Mouse (Mus musculus) kidney, postnatal 0 days (tissue): ENCODE data around the gene Nr3c2. TPM values are rescaled to one million over a fixed set of nuclear protein-coding genes. Genes with fewer than 3 reads are reported as not detected.

Experiments used
- ATAC-seq: fragments of 200-750 bp; cut with Nextera tagmentation; replicated peaks from 2 replicates; pipeline ENCODE4 v1.8.0; 2017; ENCODE audit warnings: low read depth, moderate number of reproducible peaks, moderate TSS enrichment, moderate library complexity; ENCODE audit not compliant: low FRiP score
- DNase-seq: peaks from one replicate; pipeline ENCODE4 v3.0.0-alpha.2; 2016; ENCODE audit warnings: low spot score
- H3K27ac ChIP-seq: fragments of 300-500 bp; sonication (generic); 2 replicates; pipeline ENCODE4 v1.5.1; 2014; ENCODE audit warnings: mild to moderate bottlenecking
- H3K27me3 ChIP-seq: fragments of 300-500 bp; sonication (generic); 2 replicates; pipeline ENCODE4 v1.6.1; 2014; ENCODE audit warnings: low read length, mixed read lengths; ENCODE audit not compliant: insufficient read depth
- H3K36me3 ChIP-seq: fragments of 300-500 bp; sonication (generic); 2 replicates; pipeline ENCODE4 v1.6.1; 2014; ENCODE audit warnings: low read length, mixed read lengths; ENCODE audit not compliant: insufficient read depth
- H3K4me1 ChIP-seq: fragments of 300-500 bp; sonication (generic); replicated peaks from 2 replicates; pipeline ENCODE4 v1.6.1; 2014; ENCODE audit warnings: antibody characterized with exemption, low read length, mixed read lengths; ENCODE audit not compliant: insufficient read depth
- H3K4me2 ChIP-seq: fragments of 300-500 bp; sonication (generic); 2 replicates; pipeline ENCODE4 v1.6.1; 2014; ENCODE audit warnings: mild to moderate bottlenecking, low read length, moderate library complexity, mixed read lengths
- H3K4me3 ChIP-seq: fragments of 300-500 bp; sonication (generic); replicated peaks from 2 replicates; pipeline ENCODE4 v1.5.1; 2014; ENCODE audit warnings: low read depth, low read length
- H3K9ac ChIP-seq: fragments of 300-500 bp; sonication (generic); 2 replicates; pipeline ENCODE4 v1.6.1; 2014; ENCODE audit warnings: low read depth, low read length
- H3K9me3 ChIP-seq: fragments of 300-500 bp; sonication (generic); replicated peaks from 2 replicates; pipeline ENCODE4 v1.6.1; 2016; ENCODE audit warnings: low read length, inconsistent platforms, mixed read lengths
- CTCF ChIP-seq: IDR thresholded peaks from 2 replicates; pipeline ENCODE4 v1.5.1; 2016; ENCODE audit warnings: antibody characterized with exemption, low read depth, mild to moderate bottlenecking, moderate library complexity
- WGBS: fragments of 180-500 bp; shearing (Covaris S2); extraction: QIAGEN DNeasy Blood & Tissue Kit; methylation state at CpG from one replicate; pipeline ENCODE4 v1.1.7; 2014; 5-methylcytosine and 5-hydroxymethylcytosine counted together
- polyA plus RNA-seq: library from polyadenylated mRNA; unstranded; fragments of >200 nt; fragmentation: Nextera tagmentation; extraction: Ambion mirVana; gene quantifications from 2 replicates; pipeline ENCODE4 v1.2.1, GENCODE M21; 2015

Gene Nr3c2
- polyA plus RNA-seq, 1 experiment from 2014 or later = 8.3 TPM

GRCm38 (mm10) chr8:76965046-76965445 lies 65.8 kb downstream of the Nr3c2 start:
- DNase-seq (no peak), ATAC-seq (no peak)
- Histone ChIP-seq H3K4me2 (no peak overlapping the region), H3K4me3 (no peak overlapping the region), H3K9me3 (no peaks in the 10 kb centered on the region), H3K27ac (no peak overlapping the region), H3K9ac (no peak overlapping the region), H3K36me3 (no peaks in the 10 kb centered on the region), H3K4me1 (no peaks in the 10 kb centered on the region), H3K27me3 (no peaks in the 10 kb centered on the region)
- TF ChIP-seq CTCF = no peak
- WGBS = 87% methylated on average over 3 of the region's 3 CpGs

GRCm38 (mm10) chr8:76971187-76971586 lies 71.9 kb downstream of the Nr3c2 start:
- Histone ChIP-seq H3K36me3 (no peaks in the 10 kb centered on the region), H3K4me2 (no peak overlapping the region), H3K4me1 (no peaks in the 10 kb centered on the region), H3K9me3 (no peaks in the 10 kb centered on the region), H3K27me3 (no peaks in the 10 kb centered on the region), H3K27ac (no peak overlapping the region), H3K9ac (no peak overlapping the region), H3K4me3 (no peak overlapping the region)
- ATAC-seq = no peak
- no peak for DNase-seq
- no peak for TF ChIP-seq CTCF
- 86% methylated on average over 4 of the region's 4 CpGs for WGBS

- TF ChIP-seq CTCF = no peak
- Histone ChIP-seq H3K27me3 (no peaks in the 10 kb centered on the region), H3K4me2 (no peak overlapping the region), H3K9me3 (no peaks in the 10 kb centered on the region), H3K4me3 (no peak overlapping the region), H3K9ac (no peak overlapping the region), H3K4me1 (no peaks in the 10 kb centered on the region), H3K36me3 (no peaks in the 10 kb centered on the region), H3K27ac (no peak overlapping the region)
- WGBS = 80% methylated on average over 9 of the region's 9 CpGs
- DNase-seq (no peak), ATAC-seq (no peak)
Measured at GRCm38 (mm10) chr8:76971761-76972404, 72.6 kb downstream of the Nr3c2 start.

GRCm38 (mm10) chr8:76972947-76973552 lies 73.8 kb downstream of the Nr3c2 start:
- Histone ChIP-seq H3K4me3 (no peak overlapping the region), H3K9me3 (no peaks in the 10 kb centered on the region), H3K36me3 (no peaks in the 10 kb centered on the region), H3K4me2 (no peak overlapping the region), H3K27ac (no peak overlapping the region), H3K9ac (no peak overlapping the region), H3K27me3 (no peaks in the 10 kb centered on the region), H3K4me1 (no peaks in the 10 kb centered on the region)
- ATAC-seq = no peak
- TF ChIP-seq CTCF = no peak
- WGBS = 53% methylated on average over 8 of the region's 8 CpGs
- peak; percentile 62 for DNase-seq

- no peaks in the 10 kb centered on the region; the same call in 1 of the 2 replicates for H3K9me3 ChIP-seq
- ATAC-seq (no peak), DNase-seq (no peak)
- no peaks in the 10 kb centered on the region for H3K27me3 ChIP-seq
- H3K36me3 ChIP-seq = no peaks in the 10 kb centered on the region
- H3K9ac ChIP-seq = no peak overlapping the region
- H3K4me2 ChIP-seq = no peak overlapping the region
- H3K27ac ChIP-seq = no peak overlapping the region
- H3K4me1 ChIP-seq = no peaks in the 10 kb centered on the region
- TF ChIP-seq CTCF = no peak
- H3K4me3 ChIP-seq = no peak overlapping the region
- 83% methylated on average over 4 of the region's 4 CpGs for WGBS
Measured at GRCm38 (mm10) chr8:76977907-76978306, 78.7 kb downstream of the Nr3c2 start.

GRCm38 (mm10) chr8:76984082-76984481 lies 84.8 kb downstream of the Nr3c2 start:
- no peaks in the 10 kb centered on the region; the same call in 1 of the 2 replicates for H3K9me3 ChIP-seq
- no peak for TF ChIP-seq CTCF

GRCm38 (mm10) chr8:76984851-76985250 lies 85.6 kb downstream of the Nr3c2 start:
- no peak overlapping the region for H3K9ac ChIP-seq
- no peak for TF ChIP-seq CTCF
- H3K4me3 ChIP-seq = no peak overlapping the region
- H3K4me1 ChIP-seq = no peaks in the 10 kb centered on the region
- no peaks in the 10 kb centered on the region; the same call in 1 of the 2 replicates for H3K9me3 ChIP-seq
- ATAC-seq = no peak
- H3K4me2 ChIP-seq = no peak overlapping the region
- no peaks in the 10 kb centered on the region for H3K36me3 ChIP-seq
- 84% methylated on average over 5 of the region's 5 CpGs for WGBS
- no peak for DNase-seq
- H3K27me3 ChIP-seq = no peaks in the 10 kb centered on the region
- H3K27ac ChIP-seq = no peak overlapping the region

More at GRCm38 (mm10) chr8:76984082-76984481, 84.8 kb downstream of the Nr3c2 start:
- DNase-seq (no peak), ATAC-seq (no peak)
- H3K27ac ChIP-seq = no peak overlapping the region
- H3K36me3 ChIP-seq = no peaks in the 10 kb centered on the region
- no peak overlapping the region for H3K4me3 ChIP-seq
- H3K27me3 ChIP-seq = no peaks in the 10 kb centered on the region
- H3K9ac ChIP-seq = no peak overlapping the region
- H3K4me2 ChIP-seq = no peak overlapping the region
- no peaks in the 10 kb centered on the region for H3K4me1 ChIP-seq
